Mouse (Mus musculus) Patski (cell line): ENCODE results near the gene Hid1. TPM values are rescaled to one million over a fixed set of nuclear protein-coding genes. Genes with fewer than 3 reads are reported as not detected.

ENCODE experiments used
- ATAC-seq: fragments of 100-300 bp; one replicate; pipeline ENCODE4 v1.8.0; 2021
- CTCF ChIA-PET: fragments of 350-600 bp; sonication (Branson Sonifier 250); formaldehyde crosslinking; loops from one replicate; lab custom pipeline; 2022; ENCODE audit warnings: inconsistent platforms; lab: Charles Lee
- POLR2A ChIA-PET: fragments of 350-600 bp; sonication (Branson Sonifier 250); formaldehyde crosslinking; loops from one replicate; lab custom pipeline; 2022; ENCODE audit warnings: antibody characterized with exemption, inconsistent platforms; lab: Charles Lee
- DNase-seq: peaks from one replicate; pipeline ENCODE4 v3.0.0-alpha.2; 2011; ENCODE audit warnings: low read depth, low spot score
- H3K27me3 ChIP-seq: fragments of 371-371 bp; one replicate; pipeline ENCODE4 v1.5.1; 2021
- CTCF ChIP-seq: fragments of 100-300 bp; IDR thresholded peaks from one replicate; pipeline ENCODE4 v1.5.1; 2021
- in situ Hi-C: fragments of 300-500 bp; cut with MboI; formaldehyde crosslinking; loops from 3 replicates; pipeline ENCODE4 v1.11.1; 2018; ENCODE audit warnings: low pct_unique_long_range_greater_than_20kb, mixed read lengths
- polyA plus RNA-seq: library from polyadenylated mRNA; unstranded; gene quantifications from one replicate; pipeline ENCODE4 v1.2.3, GENCODE M21; 2021

Hid1 gene
- polyA plus RNA-seq, 1 experiment from 2014 or later = 15.3 TPM

DNA sequence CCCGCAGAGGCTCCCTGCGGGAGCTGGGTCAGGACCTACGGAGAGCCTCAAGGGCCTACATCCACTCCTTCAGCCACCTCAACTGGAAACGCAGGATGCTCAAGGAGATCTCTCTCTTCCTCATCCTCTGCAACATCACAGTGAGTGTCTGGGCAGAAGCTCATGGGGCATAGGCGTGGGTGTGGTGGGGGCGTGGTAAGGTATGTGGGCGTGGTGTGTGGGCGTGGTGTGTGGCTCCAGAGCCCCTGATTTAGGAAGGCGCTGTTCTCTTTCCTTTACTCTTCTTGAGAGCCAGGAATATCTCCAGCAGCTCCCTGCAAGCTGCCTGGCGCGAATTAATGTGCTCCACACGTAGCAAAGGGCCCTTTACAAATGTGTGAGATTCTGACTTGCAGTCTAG lies 22.6 kb downstream of the Hid1 start:
- CTCF ChIA-PET = interaction anchor here (1.4 kb wide), 1 partner anchor 10 kb away, joined by 8 read pairs; no protein-coding TSS in a partner anchor
- POLR2A ChIA-PET = no interaction called here
- no peak for ATAC-seq
- no peak for TF ChIP-seq CTCF
- in situ Hi-C loops = no loop called here
- no peak for DNase-seq
- peaks cover 8% of the 10 kb centered on the region for H3K27me3 ChIP-seq

DNA sequence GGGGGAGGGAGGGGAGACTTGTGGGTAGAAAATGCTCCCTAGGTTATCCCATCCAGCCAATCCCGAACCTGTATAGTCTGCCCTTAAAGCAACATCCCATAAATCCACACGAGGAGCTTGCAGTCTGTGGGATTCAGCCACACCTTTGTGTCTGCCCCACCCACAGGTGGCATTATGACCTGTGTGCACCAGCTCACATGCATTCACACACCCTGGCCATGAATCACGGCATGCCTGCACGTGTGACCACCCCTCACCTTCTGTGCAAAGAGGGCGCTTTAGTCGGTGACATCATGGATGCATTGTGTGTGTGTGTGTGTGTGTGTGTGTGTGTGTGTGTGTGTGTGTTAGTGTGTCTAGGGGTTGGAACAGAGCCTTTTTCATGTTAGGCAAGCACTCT lies 25.7 kb downstream of the Hid1 start:
- ChIA-PET POLR2A (no interaction called here), CTCF (interaction anchor here (0.6 kb wide), 1 partner anchor 12 kb away, joined by 3 read pairs; no protein-coding TSS in a partner anchor)
- no peak for DNase-seq
- ATAC-seq = no peak
- no peak for TF ChIP-seq CTCF
- in situ Hi-C loops = no loop called here
- peaks cover 19% of the 10 kb centered on the region for H3K27me3 ChIP-seq

DNA sequence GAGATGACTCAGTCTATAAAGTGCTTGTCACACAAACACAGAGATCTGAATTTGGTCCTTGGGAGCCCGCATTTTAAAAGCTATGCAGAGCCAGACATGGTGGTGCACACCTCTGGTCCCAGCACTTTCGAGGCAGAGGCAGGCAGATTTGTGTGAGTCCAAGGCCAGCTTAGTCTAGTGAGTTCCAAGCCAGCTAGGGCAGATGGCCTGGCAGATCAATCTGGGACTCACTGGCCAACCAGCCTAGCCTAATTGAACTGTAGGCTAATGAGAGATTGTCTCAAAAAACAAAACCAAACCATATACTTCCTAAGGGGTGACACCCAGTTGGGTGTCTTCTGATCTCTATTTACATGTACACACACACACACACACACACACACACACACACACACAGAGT lies 26.3 kb downstream of the Hid1 start:
- POLR2A ChIA-PET = interaction anchor here (0.8 kb wide), 1 partner anchor 51 kb away, joined by 4 read pairs; no protein-coding TSS in a partner anchor
- H3K27me3 ChIP-seq = peaks cover 19% of the 10 kb centered on the region
- ATAC-seq = no peak
- CTCF ChIA-PET = no interaction called here
- no peak for DNase-seq
- in situ Hi-C loops = no loop called here
- no peak for TF ChIP-seq CTCF

DNA sequence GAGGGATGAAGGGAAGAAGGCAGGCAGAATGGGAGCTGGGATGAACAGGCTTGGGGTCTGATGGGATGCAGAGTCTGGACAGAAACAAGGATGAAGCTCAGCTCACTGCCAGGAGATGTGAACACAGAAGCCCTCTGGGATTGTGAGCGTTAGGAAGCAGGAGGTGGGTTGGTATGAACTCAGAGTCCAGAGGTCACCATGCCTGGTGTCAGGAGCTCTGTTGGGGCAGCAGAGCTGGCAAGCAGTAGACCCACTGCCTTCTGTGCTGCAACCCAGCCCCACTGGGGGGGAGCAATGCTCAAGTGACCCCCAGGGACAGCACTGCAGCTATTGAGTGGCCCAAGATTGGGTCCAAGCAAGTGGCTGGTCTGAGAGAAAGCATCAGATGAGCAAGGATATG lies 29.7 kb downstream of the Hid1 start:
- POLR2A ChIA-PET = no interaction called here
- CTCF ChIA-PET = no interaction called here
- peaks cover 40% of the 10 kb centered on the region for H3K27me3 ChIP-seq
- no peak for DNase-seq
- no peak for TF ChIP-seq CTCF
- in situ Hi-C loops = no loop called here
- no peak for ATAC-seq

DNA sequence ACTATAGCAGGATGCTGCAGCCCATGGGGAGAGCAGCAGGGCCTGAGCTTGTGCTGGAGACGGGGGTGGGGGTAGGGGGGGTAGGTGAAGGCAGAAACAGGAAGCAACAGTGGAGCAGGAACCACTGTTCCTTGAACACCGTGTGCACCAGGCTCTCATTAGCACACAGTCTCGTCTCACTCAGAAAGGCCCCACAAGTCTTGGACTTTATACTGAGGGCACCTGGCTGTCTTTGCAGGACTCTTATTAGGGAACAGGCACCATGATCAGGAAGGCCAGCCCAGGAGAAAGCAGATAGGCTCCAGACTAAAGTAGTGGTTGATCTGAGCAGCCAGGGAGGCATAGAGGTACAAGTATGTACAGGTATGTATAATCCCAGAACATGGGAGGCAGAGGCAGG lies 30.2 kb downstream of the Hid1 start:
- ChIA-PET CTCF (no interaction called here), POLR2A (no interaction called here)
- H3K27me3 ChIP-seq = peaks cover 42% of the 10 kb centered on the region
- ATAC-seq = no peak
- DNase-seq = no peak
- no peak for TF ChIP-seq CTCF
- in situ Hi-C loops = no loop called here

DNA sequence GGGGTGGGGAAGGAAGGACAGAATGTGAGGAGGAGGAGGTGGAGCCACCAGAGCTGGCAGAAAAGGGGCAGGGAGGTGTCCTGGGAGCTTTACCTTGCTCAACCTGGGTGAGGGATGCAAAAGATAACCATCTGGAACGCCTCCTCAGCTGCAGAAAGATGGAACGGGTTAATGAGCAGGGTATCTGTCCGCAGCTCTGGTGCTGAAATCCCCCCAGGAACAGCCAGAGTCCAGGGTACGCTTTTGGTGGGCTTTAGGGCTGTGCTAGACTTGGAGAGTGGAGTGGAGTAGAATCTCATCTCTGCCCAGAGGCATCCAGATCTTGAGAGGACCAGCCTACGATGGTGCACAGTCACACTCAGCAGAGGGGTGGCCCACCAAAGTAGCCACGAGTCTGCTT lies 31.4 kb downstream of the Hid1 start:
- H3K27me3 ChIP-seq = peaks cover 46% of the 10 kb centered on the region
- ATAC-seq = no peak
- no peak for DNase-seq
- POLR2A ChIA-PET = no interaction called here
- in situ Hi-C loops = no loop called here
- CTCF ChIA-PET = no interaction called here
- no peak for TF ChIP-seq CTCF

DNA sequence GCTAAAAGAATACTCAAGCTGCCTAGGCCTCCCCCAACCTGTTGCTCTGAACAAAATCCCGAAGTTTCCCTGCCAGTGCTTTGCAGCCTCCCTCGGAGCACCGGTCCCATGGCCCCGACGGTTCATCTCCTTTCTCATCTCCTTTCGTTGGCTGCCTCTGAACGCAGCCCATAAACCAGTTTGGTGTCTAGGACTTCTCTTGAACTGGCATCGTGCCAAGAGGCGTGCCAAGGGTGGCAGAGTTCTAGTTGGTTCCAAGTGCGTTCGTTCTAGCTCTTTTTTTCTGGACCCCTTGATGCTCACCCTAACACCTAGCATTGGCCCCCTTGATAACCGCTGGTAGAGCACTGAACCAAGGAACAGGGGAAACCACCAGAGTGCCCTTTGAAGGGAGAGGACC lies 32.3 kb downstream of the Hid1 start:
- no peak for TF ChIP-seq CTCF
- ChIA-PET CTCF (no interaction called here), POLR2A (no interaction called here)
- H3K27me3 ChIP-seq = peaks cover 46% of the 10 kb centered on the region
- DNase-seq = no peak
- in situ Hi-C loops = no loop called here
- ATAC-seq = no peak

DNA sequence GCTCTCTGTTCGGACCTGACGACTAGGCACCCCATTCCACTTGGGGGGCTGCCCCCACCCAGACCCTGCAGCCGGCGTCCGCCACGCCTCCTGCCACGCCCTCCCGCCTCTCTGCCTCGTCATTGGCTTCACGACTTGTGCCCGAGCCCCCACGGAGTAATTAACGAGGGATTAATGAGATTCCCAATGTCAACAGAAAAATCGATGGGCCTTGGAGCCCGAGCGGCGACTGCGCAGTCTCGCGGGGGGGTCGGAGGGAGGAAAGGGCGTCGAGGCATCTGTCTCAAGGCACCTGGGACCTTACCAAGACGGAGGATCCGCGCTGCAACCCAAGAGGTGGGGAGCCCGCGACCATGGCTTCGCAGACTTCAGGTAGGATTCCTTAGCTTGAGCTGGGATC lies 33.0 kb downstream of the Hid1 start, which contains the start of gene Otop3:
TSS of gene Otop3 (plus strand) at position 201 of the 400 bp plus-strand sequence.
- peaks cover 43% of the 10 kb centered on the region for H3K27me3 ChIP-seq
- no peak for TF ChIP-seq CTCF
- ATAC-seq (no peak), DNase-seq (no peak)
- ChIA-PET CTCF (interaction anchor here (1.9 kb wide), 1 partner anchor 25 kb away, joined by 4 read pairs; no protein-coding TSS in a partner anchor), POLR2A (no interaction called here)
- in situ Hi-C loops = no loop called here

DNA sequence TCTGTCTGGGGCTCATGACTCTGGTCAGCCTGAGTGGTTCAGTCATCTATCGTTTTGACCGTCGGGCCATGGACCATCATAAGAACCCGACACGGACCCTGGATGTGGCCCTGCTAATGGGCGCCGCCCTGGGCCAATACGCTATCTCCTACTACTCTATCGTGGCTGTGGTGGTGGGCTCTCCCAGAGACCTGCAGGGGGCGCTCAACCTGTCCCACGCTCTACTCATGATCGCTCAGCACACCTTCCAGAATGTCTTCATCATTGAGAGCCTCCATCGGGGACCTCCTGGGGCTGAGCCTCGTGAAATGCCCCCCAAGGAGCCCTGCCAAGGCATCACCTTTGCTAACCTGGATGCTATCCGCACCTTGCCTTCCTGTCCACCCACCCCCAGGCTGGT lies 38.2 kb downstream of the Hid1 start:
- in situ Hi-C loops = no loop called here
- ChIA-PET POLR2A (no interaction called here), CTCF (no interaction called here)
- no peak for ATAC-seq
- no peak for TF ChIP-seq CTCF
- no peak for DNase-seq
- peaks cover 25% of the 10 kb centered on the region for H3K27me3 ChIP-seq

DNA sequence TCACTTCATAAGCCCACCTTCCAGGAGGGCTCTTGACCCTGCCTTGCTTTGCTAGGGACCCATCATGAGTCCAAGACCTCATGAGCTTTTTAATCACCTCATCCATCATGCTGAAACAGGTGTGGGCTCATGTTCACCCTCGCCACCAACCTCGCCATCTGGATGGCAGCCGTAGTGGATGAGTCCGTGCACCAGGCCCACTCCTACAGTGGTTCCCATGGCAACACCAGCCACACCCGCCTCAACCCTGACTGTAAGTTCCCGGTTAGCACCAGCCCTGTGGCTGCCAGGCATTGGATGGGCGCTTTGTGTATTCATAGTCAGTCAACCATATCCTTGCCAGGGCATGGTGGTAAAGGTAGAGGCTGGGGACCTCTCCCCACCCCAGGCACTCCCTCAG lies 40.8 kb downstream of the Hid1 start:
- no peak for TF ChIP-seq CTCF
- peaks cover 29% of the 10 kb centered on the region for H3K27me3 ChIP-seq
- ATAC-seq = no peak
- CTCF ChIA-PET = no interaction called here
- in situ Hi-C loops = no loop called here
- POLR2A ChIA-PET = no interaction called here
- no peak for DNase-seq

DNA sequence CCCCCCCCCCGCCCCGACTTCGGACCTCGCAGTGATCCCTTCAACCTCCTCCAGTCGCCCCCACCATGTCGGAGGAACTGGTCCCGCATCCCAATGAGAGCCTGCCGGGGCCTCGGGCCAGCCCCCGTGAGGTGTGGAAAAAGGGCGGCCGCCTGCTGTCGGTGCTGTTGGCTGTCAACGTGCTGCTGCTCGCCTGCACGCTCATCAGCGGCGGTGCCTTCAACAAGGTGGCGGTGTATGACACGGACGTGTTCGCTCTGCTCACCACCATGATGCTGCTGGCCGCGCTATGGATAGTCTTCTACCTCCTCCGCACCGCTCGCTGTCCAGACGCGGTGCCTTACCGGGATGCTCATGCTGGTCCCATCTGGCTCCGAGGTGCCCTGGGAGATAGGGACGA lies 44.2 kb downstream of the Hid1 start:
- DNase-seq = no peak
- ChIA-PET CTCF (interaction anchor here (0.6 kb wide), 1 partner anchor 9 kb away, joined by 3 read pairs; no protein-coding TSS in a partner anchor), POLR2A (no interaction called here)
- H3K27me3 ChIP-seq = peaks cover 42% of the 10 kb centered on the region
- in situ Hi-C loops = loop anchor here (5.0 kb wide), 1 partner anchor 34 kb away; no protein-coding TSS in a partner anchor
- ATAC-seq = no peak
- TF ChIP-seq CTCF = no peak
